Mouse (Mus musculus) brain, embryonic 14.5 days (tissue): Measurements from ENCODE around the gene Fgf22.

Experiments used
- CTCF ChIP-seq: fragments of 200-500 bp; IDR thresholded peaks from 2 replicates; pipeline ENCODE4 v1.5.1; 2012; ENCODE audit warnings: inconsistent platforms, mild to moderate bottlenecking, moderate library complexity, borderline replicate concordance; ENCODE audit not compliant: insufficient read depth, insufficient read length; ENCODE audit errors: extremely low read depth
- POLR2A ChIP-seq: fragments of 200-500 bp; IDR thresholded peaks from 2 replicates; pipeline ENCODE4 v1.6.1; 2012; ENCODE audit warnings: mild to moderate bottlenecking, inconsistent platforms, borderline replicate concordance; ENCODE audit not compliant: poor library complexity, insufficient read depth, insufficient read length, severe bottlenecking; ENCODE audit errors: extremely low read depth

GRCm38 (mm10) chr10:79739234-79739633 lies 15.6 kb upstream of the Fgf22 start:
- TF ChIP-seq POLR2A (no peak), CTCF (no peak)
